Mouse (Mus musculus) Muller cell, postnatal 12 days (primary cell): ENCODE measurements around the gene Drd4.
"Not testable (repeated sequence)": the region's sequence is repeated elsewhere in the genome, so short reads cannot be mapped to it uniquely, and the experiment has no call there.

Source experiments
- DNase-seq: peaks from one replicate; pipeline ENCODE4 v3.0.0-alpha.2; 2015; ENCODE audit errors: inconsistent ontology term

The Drd4 gene

GRCm38 (mm10) chr7:141291921-141292582 lies at the start of gene Drd4:
Gene Drd4 (plus strand): TSS chr7:141292006.
- DNase-seq = peak; percentile 68

GRCm38 (mm10) chr7:141250486-141250885 lies 41.3 kb upstream of the Drd4 start:
- DNase-seq = not testable (repeated sequence)

- no peak for DNase-seq
These were observed 35.6 kb upstream of the Drd4 start for GRCm38 (mm10) chr7:141256159-141256558.

GRCm38 (mm10) chr7:141261480-141261879 lies 30.3 kb upstream of the Drd4 start:
- no peak for DNase-seq

- DNase-seq = no peak
These were observed 28.2 kb upstream of the Drd4 start for GRCm38 (mm10) chr7:141263640-141264039.

GRCm38 (mm10) chr7:141264041-141264700 lies 27.6 kb upstream of the Drd4 start:
- DNase-seq = no peak

- peak; percentile 63 for DNase-seq
These were observed 26.9 kb upstream of the Drd4 start for GRCm38 (mm10) chr7:141264761-141265410.

- no peak for DNase-seq
These were observed 26.4 kb upstream of the Drd4 start for GRCm38 (mm10) chr7:141265411-141265738.

GRCm38 (mm10) chr7:141265739-141266561 lies 25.9 kb upstream of the Drd4 start, which contains the start of gene Irf7:
Gene Irf7 (minus strand): TSS chr7:141266481.
- DNase-seq = peak; percentile 78

GRCm38 (mm10) chr7:141268466-141269272 lies 23.1 kb upstream of the Drd4 start:
- DNase-seq = no peak

GRCm38 (mm10) chr7:141269273-141269545 lies 22.6 kb upstream of the Drd4 start:
- DNase-seq = no peak

- no peak for DNase-seq
These were observed 21.2 kb upstream of the Drd4 start for GRCm38 (mm10) chr7:141270631-141271030.

GRCm38 (mm10) chr7:141275356-141275755 lies 16.4 kb upstream of the Drd4 start:
- no peak for DNase-seq

- DNase-seq = no peak
These were observed 15.3 kb upstream of the Drd4 start, which contains the start of gene Cdhr5 for GRCm38 (mm10) chr7:141276546-141276945. Gene Cdhr5 (minus strand): TSS chr7:141276786.

- DNase-seq = no peak
These were observed 13.8 kb upstream of the Drd4 start for GRCm38 (mm10) chr7:141277701-141278678.

GRCm38 (mm10) chr7:141278766-141279590 lies 12.8 kb upstream of the Drd4 start, which contains the start of gene Sct:
Gene Sct (minus strand): TSS chr7:141279133.
- DNase-seq = peak; percentile 45

GRCm38 (mm10) chr7:141281442-141281841 lies 10.4 kb upstream of the Drd4 start:
- DNase-seq = peak; percentile 87

GRCm38 (mm10) chr7:141282756-141283155 lies 9.1 kb upstream of the Drd4 start:
- DNase-seq = no peak

- no peak for DNase-seq
These were observed 3.8 kb upstream of the Drd4 start for GRCm38 (mm10) chr7:141288042-141288441.
